Mouse (Mus musculus) left cerebral cortex, adult 9 months (tissue): Measurements from ENCODE around the gene Porcn.

Source experiments
- DNase-seq, 2 experiments: peaks; one replicate each; pipeline ENCODE4 v3.0.0; 2022; ENCODE audit warnings: low spot score in 2 of 2

Porcn gene

DNA sequence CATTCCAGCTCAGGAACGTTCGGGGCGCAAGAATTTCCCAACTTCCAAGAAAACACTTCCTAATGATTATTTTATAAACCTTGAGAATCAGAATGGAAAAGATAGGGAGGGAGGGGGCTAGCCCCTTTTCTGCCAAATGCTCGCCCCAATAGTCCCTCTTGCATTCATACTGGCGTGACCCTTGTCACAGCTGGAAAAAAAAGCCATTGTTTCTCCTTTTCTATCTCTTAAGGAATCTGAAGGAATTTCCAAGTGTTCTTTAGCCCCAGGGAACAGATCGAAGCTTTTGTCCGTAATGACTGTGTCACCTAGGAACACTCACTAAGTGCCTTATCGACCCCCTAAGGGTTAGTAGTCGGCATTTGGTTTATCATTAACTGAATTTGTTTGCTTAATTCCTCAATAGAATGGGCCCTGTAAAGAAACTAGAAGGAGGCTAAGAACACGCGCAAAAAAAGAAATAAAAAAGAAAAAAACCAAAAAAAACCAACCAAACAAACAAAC is 421 bp upstream of the Porcn start:
- DNase-seq = no peak

DNA sequence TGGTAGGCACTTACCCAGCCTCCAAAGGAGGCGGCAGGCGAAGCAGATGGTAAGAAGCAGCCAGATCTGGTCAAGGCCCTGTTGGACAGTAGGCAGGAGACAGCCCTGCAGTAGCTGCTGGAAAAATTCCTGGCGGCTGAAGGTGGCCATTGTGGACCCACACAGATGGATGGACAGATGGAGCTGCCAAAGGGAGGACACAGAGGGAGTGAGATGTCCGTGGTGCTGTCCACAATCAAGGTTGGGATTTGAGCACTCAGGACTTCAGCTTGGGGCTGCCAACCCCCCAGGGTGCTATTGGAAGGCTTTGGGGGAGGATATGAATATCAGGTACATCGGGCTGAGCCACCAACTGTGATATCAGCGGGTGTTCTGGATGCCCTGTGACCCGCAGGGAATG is 774 bp downstream of the Porcn start:
- peak in 1 of 2 experiments; percentile 25 for DNase-seq

DNA sequence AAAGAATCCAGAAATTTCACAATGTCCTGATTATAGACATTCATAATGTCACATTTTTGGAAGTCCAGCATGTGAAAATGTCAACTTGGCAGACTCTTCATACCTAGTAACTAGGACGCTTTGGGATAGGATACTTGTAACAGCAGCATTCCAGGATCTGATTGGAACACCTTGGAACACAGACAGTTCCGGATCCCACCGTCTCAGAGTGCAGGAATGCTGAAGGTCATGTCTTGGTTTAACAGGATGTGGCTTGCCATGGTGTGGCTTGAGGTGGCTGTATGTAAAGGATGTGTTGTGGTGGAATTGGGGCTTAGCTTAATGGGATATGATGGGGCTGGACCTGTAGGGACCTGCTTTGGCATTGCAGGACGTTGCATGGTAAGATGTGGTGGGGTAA is 1.2 kb downstream of the Porcn start:
- no peak for DNase-seq

DNA sequence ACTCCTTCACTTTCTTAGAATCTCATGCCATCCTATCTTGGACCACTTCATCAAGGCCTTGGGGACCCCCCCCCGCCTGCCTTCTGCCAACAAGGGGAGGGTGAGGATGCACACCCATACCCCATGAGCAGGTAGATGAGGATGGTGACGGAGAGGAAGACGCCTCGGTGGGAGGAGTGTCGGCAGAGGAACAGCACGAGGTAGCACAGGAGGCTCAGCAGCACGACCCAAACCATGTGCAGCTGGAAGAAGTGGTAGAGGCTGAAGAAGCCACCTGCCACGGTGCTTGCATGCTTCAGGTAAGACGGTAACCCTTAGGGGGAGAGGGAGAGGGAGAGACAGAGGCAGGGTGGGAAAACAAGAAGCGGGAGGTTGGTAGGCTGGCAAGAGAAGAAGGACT is 2.2 kb downstream of the Porcn start:
- no peak for DNase-seq

DNA sequence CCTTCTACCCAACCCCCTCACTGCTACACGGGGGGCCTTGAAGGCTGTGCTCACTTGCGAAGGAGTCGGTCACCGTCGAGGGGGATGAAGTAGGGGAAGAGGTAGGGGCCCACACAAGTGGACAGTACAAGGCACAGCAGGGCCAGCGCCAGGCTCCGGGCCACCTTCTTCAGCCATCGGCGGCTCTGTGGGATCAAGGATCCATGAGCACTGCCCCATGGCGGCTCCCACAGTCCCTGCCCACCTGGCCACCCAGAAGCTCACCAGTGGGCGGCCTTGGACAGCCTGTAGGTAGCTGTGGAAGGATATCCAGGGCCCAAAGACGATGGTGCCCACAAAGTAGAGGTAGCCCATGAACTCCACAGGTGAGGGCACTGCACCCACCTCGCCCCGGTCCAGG is 3.2 kb downstream of the Porcn start:
- no peak for DNase-seq

DNA sequence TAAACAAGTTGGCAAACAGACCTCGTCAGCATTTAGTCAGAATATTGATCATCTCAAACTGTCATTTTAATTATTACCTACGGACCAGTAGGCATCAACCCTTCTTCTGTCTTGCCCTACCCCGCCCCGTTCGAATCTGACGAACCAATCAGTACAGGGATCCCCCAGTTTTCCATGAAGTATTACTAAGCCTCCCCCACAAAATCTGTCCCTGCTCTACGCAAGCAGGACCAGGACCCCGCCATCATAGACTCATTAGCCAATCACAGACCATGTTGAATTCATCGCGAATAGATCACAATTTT is 13.0 kb downstream of the Porcn start, which contains the start of gene Ebp:
Gene Ebp, minus strand, starts transcription at position 94 of the 305 bp plus-strand sequence.
- DNase-seq = peak; percentile 33 to 49

DNA sequence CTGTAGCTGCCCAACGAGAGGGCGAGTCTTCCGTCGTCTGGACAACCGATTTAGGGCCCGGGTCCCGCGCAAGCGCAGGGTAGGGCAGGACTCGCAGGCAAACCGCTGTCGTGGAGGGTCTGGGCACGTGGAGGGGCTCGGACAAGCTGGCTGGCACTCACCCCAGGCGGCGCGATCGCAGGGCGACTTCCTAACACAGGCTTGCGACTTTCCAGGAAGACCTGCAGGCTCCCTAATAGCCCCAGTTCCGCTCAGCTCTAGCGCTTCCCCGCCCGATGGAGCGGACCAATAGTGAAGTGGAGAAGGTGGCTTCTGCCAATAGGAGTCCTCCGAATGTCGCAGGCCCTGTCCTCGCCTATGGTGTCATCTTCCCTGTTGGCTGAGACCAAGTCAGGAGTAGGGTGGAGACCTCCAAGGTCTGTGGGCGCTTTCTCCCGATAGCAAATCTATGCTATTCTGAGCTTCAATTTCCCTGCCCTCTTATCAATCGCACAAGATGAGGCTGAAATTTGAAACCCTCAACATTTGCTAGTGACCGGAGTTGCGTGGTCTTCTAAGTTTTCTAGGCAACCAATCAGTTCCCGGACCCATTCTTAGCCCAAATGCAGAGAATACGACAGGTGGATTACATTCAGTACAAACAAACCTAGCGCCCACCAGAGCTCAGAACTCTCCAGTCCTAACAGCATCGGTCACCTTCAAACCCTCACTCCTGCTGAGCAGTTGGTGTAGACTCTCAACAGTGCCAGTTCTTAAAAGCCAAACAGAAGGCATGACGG is 13.5 kb downstream of the Porcn start:
- peak; percentile 58 to 79 for DNase-seq

DNA sequence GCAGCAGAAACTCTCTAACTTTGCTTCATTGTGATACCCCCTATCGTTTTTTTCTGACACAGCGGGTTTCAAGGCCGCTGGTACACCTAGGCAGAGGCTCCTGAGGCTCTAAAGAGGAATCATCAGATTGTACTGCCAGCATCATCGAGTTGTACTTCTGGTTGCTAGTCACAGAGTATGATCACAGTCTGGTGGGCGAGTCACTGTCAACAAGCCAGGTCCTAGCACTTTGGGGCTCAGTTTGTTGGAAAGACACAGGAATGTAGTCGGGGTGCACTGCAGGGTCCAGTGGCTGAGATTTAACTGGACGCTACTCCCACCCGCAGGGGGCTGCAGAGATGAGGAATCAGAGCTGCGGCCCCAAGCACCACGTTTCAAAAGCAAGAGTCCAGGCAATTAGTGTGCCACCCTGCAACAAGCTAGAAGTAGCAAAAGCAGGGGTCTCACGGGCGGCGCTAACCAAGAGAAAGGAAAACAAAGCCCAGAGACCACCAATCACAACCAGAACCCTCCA is 14.1 kb downstream of the Porcn start:
- peak in 1 of 2 experiments; percentile 10 for DNase-seq

DNA sequence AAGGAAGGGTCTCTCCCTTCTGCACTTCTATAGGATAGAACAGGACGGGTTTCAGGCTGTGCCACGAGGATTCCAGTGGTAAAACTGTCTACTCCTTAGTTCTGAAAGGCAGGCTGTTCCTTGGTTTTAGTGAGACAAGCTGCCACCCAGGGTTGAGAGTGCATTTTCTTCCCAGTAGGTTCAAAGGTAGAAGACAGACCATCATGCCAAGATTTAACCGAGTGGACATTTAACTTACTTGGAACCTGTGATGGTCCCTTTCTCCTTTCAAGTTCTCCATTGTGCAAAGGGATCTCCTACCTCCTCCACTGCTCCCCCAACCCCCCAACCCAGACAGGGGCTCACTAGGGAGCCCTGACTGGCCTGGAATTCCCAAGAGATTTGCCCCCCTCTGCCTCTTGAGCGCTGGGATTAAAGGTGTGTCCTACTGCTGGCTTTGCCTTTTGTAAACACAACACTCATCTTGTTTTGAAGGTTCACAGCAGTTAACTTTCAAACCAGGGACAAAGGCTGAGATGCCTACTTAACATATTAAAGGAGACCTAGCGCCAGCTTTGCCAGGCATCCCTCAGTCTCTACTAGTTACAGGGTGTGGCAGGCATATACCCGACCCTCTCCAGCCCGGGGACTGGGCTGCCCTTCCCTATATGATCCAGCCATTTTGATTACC is 23.3 kb downstream of the Porcn start:
- no peak for DNase-seq

DNA sequence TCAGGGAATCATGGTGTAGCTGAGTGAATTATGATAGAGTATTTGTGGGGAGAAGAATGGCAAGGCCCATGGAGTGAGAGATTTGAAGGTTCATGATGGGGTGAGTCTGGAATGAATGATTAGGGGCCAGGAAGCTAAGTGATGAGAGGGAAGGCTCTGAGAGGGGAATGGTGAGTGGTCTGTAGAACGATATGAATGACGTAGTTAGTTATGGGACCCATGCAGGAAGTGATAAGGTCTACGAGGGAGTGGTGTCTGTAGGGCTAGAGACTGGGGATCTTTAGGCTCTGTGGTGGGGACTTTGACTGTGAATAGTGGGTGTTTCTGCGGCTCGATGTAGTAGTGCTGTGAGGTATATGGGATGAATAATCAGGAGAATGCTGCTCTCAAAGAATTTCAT is 26.7 kb downstream of the Porcn start:
- DNase-seq = no peak

DNA sequence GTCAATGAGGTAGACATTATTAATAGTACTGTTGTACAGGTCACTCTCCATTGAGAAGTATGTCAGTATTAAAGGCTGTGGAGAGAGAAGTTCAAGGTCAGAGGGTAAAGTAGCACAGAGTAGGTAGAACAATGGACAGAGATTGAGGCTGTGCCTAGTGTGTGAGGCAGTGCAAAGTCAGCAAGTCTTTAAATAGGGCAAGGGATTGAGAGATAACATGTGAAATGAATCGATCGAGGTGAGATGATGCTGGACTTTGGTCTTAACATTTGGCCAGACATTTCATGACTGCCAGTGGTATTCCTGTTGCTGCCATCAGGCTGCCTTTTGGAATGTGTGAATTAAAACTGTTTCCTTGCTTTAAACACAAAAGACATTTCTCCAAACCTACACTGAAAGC is 27.5 kb downstream of the Porcn start:
- no peak for DNase-seq

DNA sequence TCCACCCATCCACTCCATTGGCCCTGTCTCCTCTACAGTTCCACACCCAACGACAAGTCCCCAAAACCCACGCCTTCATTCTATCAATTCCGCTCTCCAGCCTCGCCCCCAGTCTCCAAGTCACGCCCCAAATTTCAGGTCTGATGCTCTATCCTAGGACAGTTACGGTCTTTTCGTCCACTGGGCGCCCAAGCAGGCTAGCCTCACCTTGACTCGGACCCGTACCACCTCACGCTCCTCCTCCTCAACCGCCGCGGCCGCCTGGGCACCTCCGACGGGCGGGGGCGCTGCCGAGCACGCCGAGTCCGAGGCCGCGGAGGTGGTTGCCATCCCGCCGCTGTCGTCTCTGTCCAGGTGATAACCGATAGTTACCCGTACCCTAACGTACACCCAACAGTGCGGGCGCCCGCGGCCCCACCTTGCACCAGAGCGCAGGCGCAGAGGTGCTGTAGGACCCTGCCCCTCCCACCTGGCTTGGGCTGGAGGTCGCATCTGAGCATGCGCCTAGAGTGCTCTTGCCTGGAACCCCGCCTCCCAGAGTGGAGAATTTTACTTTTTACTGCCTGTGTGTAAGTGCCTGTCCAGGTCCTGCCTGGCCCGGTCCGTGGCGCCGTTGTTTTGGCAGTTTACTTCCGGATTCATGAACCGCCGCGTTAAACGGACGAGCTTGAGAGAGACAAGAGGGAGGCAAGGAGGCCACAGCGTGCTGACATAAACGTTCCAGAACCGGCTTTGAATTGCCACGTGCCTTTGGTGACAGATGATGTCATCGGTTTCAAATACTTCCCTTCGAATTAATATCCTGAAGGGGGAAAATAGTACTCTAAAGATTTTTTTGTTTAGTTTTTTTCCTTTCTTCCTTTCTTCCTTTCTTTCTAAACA is 30.6 kb downstream of the Porcn start, which contains the start of gene Tbc1d25:
Gene Tbc1d25, minus strand, starts transcription at position 678 of the 882 bp plus-strand sequence.
- peak; percentile 47 to 84 for DNase-seq

DNA sequence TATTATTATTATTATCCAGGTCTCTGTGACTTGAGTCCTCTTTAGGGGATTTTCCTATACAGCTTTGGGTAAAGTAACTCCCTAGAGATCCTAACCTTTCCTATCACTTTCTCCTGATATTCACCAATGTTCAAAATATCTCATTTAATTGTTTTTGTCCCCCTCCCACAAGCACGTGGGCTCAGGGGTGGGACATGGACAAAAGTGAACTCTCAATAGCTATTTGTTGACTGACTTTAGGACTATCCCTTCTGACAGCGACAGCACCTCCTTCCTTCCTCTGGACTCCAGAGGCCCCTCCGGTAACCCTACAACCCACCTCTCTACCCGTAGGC is 31.2 kb downstream of the Porcn start:
- DNase-seq = no peak

DNA sequence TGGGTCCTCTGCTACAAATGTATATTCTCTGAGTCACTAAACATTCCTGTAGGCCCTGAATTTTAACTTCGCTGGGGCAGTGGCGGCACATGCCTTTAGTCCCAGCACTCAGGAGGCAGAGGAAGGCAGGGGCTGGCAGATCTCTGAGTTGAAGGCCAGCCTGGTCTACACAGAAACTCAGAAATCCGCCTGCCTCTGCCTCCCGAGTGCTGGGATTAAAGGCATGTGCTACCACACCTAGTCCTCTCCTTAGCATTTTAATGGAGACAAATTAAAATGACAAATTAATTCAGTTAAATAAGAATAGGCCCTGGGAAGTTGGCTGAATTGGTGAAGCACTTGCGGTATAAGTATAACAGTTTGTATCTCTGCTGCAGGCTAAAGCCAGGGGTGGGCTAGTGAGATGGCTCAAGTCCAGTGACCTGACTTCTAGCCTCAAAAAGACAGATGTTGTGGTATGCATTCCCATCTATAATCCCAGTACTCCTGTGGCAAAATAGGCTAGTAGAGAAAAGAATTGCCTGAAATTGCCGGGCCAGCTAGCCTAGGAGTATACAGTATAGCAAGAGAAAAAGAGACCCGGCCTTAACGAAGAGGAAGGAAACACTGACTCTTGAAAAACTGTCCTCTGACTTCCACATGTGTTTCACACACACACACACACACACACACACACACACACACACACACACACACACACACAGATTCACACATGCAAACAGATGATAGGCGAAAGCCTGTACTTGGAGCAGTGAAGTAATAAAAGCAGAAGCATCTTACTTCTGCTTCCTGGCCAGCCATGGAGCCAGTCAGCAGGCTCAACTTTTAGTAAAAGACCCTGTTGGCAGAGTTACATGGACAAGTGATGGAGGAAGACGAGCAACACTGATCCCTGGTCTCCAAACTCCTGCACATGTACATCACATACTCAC is 38.3 kb downstream of the Porcn start:
- no peak for DNase-seq

DNA sequence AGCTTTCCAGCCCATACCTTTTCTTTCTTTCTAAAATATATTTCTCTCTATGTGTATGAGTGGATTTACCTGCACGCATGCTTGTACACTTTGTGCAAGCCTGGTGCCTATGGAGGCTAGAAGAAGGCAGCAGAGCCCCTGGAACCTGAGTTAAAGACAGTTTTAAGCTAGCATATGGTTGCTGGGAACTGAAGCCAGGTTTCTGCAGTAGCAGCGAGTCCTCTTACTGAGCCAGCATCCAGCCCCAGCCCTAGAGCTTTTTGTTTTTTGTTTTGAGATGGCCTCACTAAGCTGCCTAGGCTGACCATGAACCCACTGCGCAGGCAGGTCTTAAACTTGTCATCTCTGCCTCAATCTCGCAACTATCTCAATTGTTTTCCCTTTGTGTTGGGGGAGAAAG is 41.9 kb downstream of the Porcn start:
- DNase-seq = no peak

DNA sequence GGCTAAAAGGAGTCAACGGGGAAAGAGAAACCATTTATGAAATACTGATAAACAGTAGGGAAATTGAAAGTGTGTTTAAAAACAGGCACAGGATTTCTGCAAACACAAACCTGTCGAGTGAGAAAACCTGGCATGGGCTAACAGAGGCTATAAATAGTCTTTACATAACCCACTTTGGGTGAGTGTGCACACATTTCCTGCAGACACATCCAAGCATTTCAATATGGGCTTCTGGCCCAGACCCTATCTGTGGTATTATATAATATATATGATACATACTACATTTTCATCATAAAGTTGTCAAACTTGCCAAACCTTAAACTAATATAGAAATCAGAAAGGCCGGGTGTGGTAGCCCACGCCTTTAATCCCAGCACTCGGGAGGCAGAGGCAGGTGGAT is 43.2 kb downstream of the Porcn start:
- peak in 1 of 2 experiments; percentile 16 for DNase-seq

DNA sequence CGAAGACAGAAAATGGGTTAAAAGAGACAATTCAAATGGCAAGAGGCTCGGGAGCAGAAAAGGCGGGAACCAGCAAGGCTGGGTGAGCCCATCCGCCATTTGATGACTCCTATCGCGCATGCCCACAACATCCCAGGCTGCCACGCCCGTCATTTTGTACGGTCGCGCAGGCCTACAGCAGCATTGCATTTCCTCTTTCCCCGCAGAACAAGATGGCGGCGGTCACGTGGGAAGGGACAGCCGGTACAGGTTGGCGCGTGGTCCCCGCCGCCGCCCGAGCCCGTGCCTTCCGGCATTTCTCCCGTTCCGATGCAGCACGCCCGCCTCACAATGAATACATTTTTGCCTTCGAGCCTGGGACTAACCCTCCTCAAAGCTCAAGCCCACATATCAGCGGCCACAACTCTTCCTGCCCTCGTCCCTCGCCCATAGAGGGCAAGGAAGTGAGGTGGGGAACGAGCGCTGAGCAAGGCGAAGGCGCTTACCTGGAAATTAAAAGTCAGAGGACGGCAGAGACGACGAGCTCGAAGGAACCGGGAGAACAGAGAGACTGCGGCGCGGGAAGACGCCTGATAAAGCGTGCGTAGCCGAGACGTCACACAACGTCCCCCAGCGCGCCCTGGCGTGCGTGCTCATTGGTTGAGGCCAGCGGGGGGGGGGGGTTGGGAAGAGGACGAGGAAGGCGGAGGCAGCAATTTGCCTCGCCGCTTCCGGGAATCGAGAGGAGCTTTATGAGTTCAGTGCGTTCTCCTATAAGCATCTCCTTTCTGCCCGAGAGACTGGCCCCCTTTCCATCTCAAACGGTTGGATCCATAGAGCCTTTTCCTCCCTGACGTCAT is 61.0 kb downstream of the Porcn start, which contains the start of gene Rbm3:
Gene Rbm3, minus strand, starts transcription at position 728 of the 839 bp plus-strand sequence.
- DNase-seq = peak; percentile 73 to 90
